Comparison of ENCODE assay signal across 8 mouse cellular contexts in the genomic region with DNA sequence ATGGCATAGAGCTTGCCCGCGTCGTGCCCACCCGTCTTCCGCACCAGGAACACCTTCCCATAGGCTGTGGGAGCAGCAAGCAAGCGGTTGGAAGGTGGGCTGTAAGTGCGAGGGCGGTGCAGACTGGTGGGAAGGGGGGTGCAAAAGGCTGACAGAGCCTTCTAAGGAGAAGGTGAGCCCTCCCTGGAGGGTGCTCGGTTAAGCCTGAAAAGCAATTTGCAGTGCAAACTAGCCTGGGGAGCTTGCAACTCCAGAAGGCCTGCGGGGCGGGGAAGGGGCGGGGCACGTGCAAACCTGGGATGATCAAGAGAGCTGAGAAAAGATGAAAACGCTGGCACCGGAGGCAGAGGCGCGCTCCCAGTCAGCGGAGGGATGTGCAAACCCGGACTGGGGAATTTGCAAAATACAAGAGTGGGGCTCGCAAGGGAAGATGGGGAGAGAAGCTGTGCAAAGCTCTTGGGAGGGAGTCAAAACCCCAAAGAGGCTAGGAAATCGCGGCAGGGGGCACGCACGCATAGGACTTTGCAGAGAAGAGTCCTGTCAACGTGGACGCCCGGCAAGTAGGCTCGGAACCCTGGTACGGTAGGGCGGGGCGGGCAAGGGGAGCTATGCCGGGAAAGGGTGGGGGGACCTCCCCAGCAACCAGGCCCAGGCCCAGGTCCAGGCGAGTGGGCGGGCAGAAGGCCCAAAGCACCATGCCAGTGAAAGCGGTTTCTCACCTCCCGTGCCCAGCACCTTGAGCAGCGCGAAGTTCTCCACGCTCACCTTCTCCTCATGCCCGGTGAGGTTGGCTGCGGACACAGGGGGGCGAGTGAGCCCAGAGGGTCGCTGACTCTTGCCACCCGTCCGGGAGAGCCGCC. TPM values are rescaled to one million over a fixed set of nuclear protein-coding genes. Genes with fewer than 3 reads are reported as not detected.
DNase-seq lines count a peak whose midpoint lies in the region; ATAC-seq and TF ChIP-seq lines count a peak whose summit lies in the region.

No protein-coding gene starts in this region.

- H3K4me3 ChIP-seq in MEL (ENCODE audit: control insufficient read depth in 1 of 2, insufficient read depth in 1 of 2, low read depth in 2 of 2, low read length in 2 of 2) = peak overlapping the region; percentile 92 to 99
- peak overlapping the region; percentile 77 for H3K4me3 ChIP-seq in embryonic facial prominence, embryonic 10.5 days
- peak overlapping the region; percentile 54 for H3K4me3 ChIP-seq in hindbrain, embryonic 11.5 days (ENCODE audit: low read depth, low read length)
- H3K4me3 ChIP-seq in limb, embryonic 11.5 days (ENCODE audit: low read depth, low read length) = peak overlapping the region; percentile 55
- peak overlapping the region; percentile 52 for H3K4me3 ChIP-seq in midbrain, embryonic 13.5 days (replicated peaks)

- H3K79me2 ChIP-seq in MEL (ENCODE audit: control insufficient read depth, insufficient read depth, low read length, poor library complexity) = peaks cover 3% of the 10 kb centered on the region; the same call in 1 of the 2 replicates

- WGBS in embryonic facial prominence, embryonic 10.5 days = 1% methylated on average over 46 of the region's 46 CpGs
- WGBS in hindbrain, embryonic 11.5 days = 2% methylated on average over 42 of the region's 46 CpGs
- WGBS in limb, embryonic 11.5 days = under 1% methylated on average over 44 of the region's 46 CpGs
- WGBS in midbrain, embryonic 13.5 days = 1% methylated on average over 46 of the region's 46 CpGs

- TF ChIP-seq RAD21 in MEL (IDR thresholded peaks at IDR 0.05; ENCODE audit: low read depth, low read length) = no peak

- H3K27me3 ChIP-seq in MEL (ENCODE audit: control insufficient read depth in 1 of 2, insufficient read depth in 2 of 2, low read length in 2 of 2) = no peaks in the 10 kb centered on the region
- peaks cover 100% of the 10 kb centered on the region for H3K27me3 ChIP-seq in embryonic facial prominence, embryonic 10.5 days (replicated peaks; ENCODE audit: low read depth, poor library complexity, severe bottlenecking)
- peaks cover 41% of the 10 kb centered on the region for H3K27me3 ChIP-seq in hindbrain, embryonic 11.5 days (ENCODE audit: control insufficient read depth, insufficient read depth, low read length)
- H3K27me3 ChIP-seq in limb, embryonic 11.5 days (ENCODE audit: control insufficient read depth, insufficient read depth, low read length) = peaks cover 67% of the 10 kb centered on the region
- H3K27me3 ChIP-seq in midbrain, embryonic 13.5 days = peaks cover 87% of the 10 kb centered on the region

- TF ChIP-seq POLR2A in MEL (IDR thresholded peaks at IDR 0.05; ENCODE audit: control insufficient read depth in 1 of 2, insufficient read depth in 1 of 2, low read depth in 1 of 2, low read length in 2 of 2, poor library complexity in 1 of 2) = no peak

- no peak for TF ChIP-seq EP300 in MEL (IDR thresholded peaks at IDR 0.05; ENCODE audit: low read depth in 1 of 2, low read length in 2 of 2)

- ATAC-seq in cerebellum, adult (ENCODE audit: insufficient number of reproducible peaks, low FRiP score, low TSS enrichment) = 0 out of 2 replicates have a peak, but pooled peaks have one; percentile 16
- peak; percentile 60; the same call in 1 of the 2 replicates for ATAC-seq in hindbrain, embryonic 11.5 days (ENCODE audit: low FRiP score)
- 0 out of 2 replicates have a peak, but pooled peaks have one; percentile 29 for ATAC-seq in limb, embryonic 11.5 days (ENCODE audit: insufficient number of reproducible peaks, low FRiP score, low TSS enrichment, low read depth)
- peak; percentile 47 for ATAC-seq in midbrain, embryonic 13.5 days

- no peak overlapping the region for H3K27ac ChIP-seq in MEL (ENCODE audit: control insufficient read depth, low read depth, low read length)
- H3K27ac ChIP-seq in embryonic facial prominence, embryonic 10.5 days (replicated peaks) = peak overlapping the region; percentile 76
- H3K27ac ChIP-seq in hindbrain, embryonic 11.5 days (ENCODE audit: low read depth, low read length) = no peak overlapping the region
- H3K27ac ChIP-seq in limb, embryonic 11.5 days (replicated peaks; ENCODE audit: low read depth, low read length) = no peak overlapping the region
- no peak overlapping the region for H3K27ac ChIP-seq in midbrain, embryonic 13.5 days

- peaks cover 2 to 7% of the 10 kb centered on the region in 2 experiments; a peak in 2 of 4 replicates for H3K4me1 ChIP-seq in MEL (ENCODE audit: control insufficient read depth in 1 of 2, insufficient read depth in 2 of 2, low read length in 2 of 2)
- peaks cover 28% of the 10 kb centered on the region for H3K4me1 ChIP-seq in embryonic facial prominence, embryonic 10.5 days
- H3K4me1 ChIP-seq in hindbrain, embryonic 11.5 days (replicated peaks; ENCODE audit: control insufficient read depth, insufficient read depth, low read length) = peaks cover 9% of the 10 kb centered on the region
- peaks cover 2% of the 10 kb centered on the region; the same call in 1 of the 2 replicates for H3K4me1 ChIP-seq in limb, embryonic 11.5 days (ENCODE audit: control insufficient read depth, insufficient read depth, low read length)
- peaks cover 21% of the 10 kb centered on the region for H3K4me1 ChIP-seq in midbrain, embryonic 13.5 days (replicated peaks)

- peaks cover 0 to 2% of the 10 kb centered on the region in 2 experiments; a peak in 1 of 4 replicates for H3K36me3 ChIP-seq in MEL (ENCODE audit: control insufficient read depth in 1 of 2, insufficient read depth in 2 of 2, low read length in 2 of 2)
- no peaks in the 10 kb centered on the region for H3K36me3 ChIP-seq in embryonic facial prominence, embryonic 10.5 days (replicated peaks)
- no peaks in the 10 kb centered on the region for H3K36me3 ChIP-seq in hindbrain, embryonic 11.5 days (ENCODE audit: control insufficient read depth, insufficient read depth, low read length)
- H3K36me3 ChIP-seq in limb, embryonic 11.5 days (ENCODE audit: control insufficient read depth, insufficient read depth, low read length) = no peaks in the 10 kb centered on the region
- H3K36me3 ChIP-seq in midbrain, embryonic 13.5 days = no peaks in the 10 kb centered on the region

- TF ChIP-seq CTCF in MEL (IDR thresholded peaks at IDR 0.05 in 2 of 3, conservative IDR thresholded peaks at IDR 0.05 in 1 of 3; ENCODE audit: control insufficient read depth in 1 of 3, insufficient read depth in 1 of 3, low read depth in 2 of 3, low read length in 3 of 3, poor library complexity in 1 of 3, severe bottlenecking in 1 of 3) = no peak

- H3K9ac ChIP-seq in MEL (ENCODE audit: control insufficient read depth, low read depth, low read length, poor library complexity, severe bottlenecking) = peak overlapping the region; percentile 85
- H3K9ac ChIP-seq in hindbrain, embryonic 11.5 days (ENCODE audit: low read depth, low read length) = peak overlapping the region; percentile 53
- H3K9ac ChIP-seq in limb, embryonic 11.5 days (ENCODE audit: low read length) = peak overlapping the region; percentile 51
- peak overlapping the region; percentile 73 for H3K9ac ChIP-seq in midbrain, embryonic 13.5 days (replicated peaks)

- no peak for DNase-seq in cerebellum, adult 11 months
- peak; percentile 43 for DNase-seq in MEL (ENCODE audit: low read depth, low spot score)
- DNase-seq in embryonic facial prominence, embryonic 10.5 days (ENCODE audit: low spot score) = peak; percentile 64
- peak; percentile 51 for DNase-seq in hindbrain, embryonic 11.5 days (ENCODE audit: low spot score)
- peak; percentile 65 for DNase-seq in limb, embryonic 11.5 days (ENCODE audit: low spot score)
- peak; percentile 18 for DNase-seq in thymus, postnatal 0 days (ENCODE audit: low spot score)

- H3K9me3 ChIP-seq in MEL (replicated peaks; ENCODE audit: insufficient read depth, low read length) = no peaks in the 10 kb centered on the region
- no peaks in the 10 kb centered on the region for H3K9me3 ChIP-seq in embryonic facial prominence, embryonic 10.5 days
- no peaks in the 10 kb centered on the region for H3K9me3 ChIP-seq in hindbrain, embryonic 11.5 days (ENCODE audit: control insufficient read depth, low read length)
- H3K9me3 ChIP-seq in limb, embryonic 11.5 days (ENCODE audit: control insufficient read depth, low read length) = no peaks in the 10 kb centered on the region
- H3K9me3 ChIP-seq in midbrain, embryonic 13.5 days = no peaks in the 10 kb centered on the region

- peak overlapping the region; percentile 97 for H3K4me2 ChIP-seq in hindbrain, embryonic 11.5 days (replicated peaks; ENCODE audit: low read depth, low read length)
- H3K4me2 ChIP-seq in limb, embryonic 11.5 days (ENCODE audit: low read depth, severe bottlenecking) = peak overlapping the region; percentile 89
- peak overlapping the region; percentile 95 for H3K4me2 ChIP-seq in midbrain, embryonic 13.5 days (replicated peaks)

TF ChIP-seq in MEL, 35 proteins besides CTCF, POLR2A, EP300 and RAD21 (continues in another document):
- TF ChIP-seq ETS1 (IDR thresholded peaks at IDR 0.05; ENCODE audit: low read depth, low read length) (no peak), MAFK (IDR thresholded peaks at IDR 0.05; ENCODE audit: borderline replicate concordance, low read depth, low read length) (no peak), MXI1 (IDR thresholded peaks at IDR 0.05; ENCODE audit: low read depth, low read length) (peak; percentile 13; the same call in 1 of the 2 replicates)

RNA-seq across cellular contexts. Expression of a gene that starts 0.6 kb away (rescaled TPM):
- total RNA-seq in MEL (2012; rRNA removed) = 4.7 and 4.9 TPM in 2 replicates
- polyA plus RNA-seq in MEL (2012; ENCODE audit: insufficient read depth in 1 of 2, insufficient read length in 2 of 2, low read depth in 1 of 2, low replicate concordance in 2 of 2, missing spikeins in 1 of 2) = 1 to 10 TPM in 1 of 2 experiments, not detected in 1; 7.3 TPM
- polyA plus RNA-seq in embryonic facial prominence, embryonic 10.5 days (2016; fragmentation: Nextera tagmentation; extraction: Ambion mirVana) = 5.3 and 7.0 TPM in 2 replicates
- 5.2 and 5.8 TPM in 2 replicates for polyA plus RNA-seq in hindbrain, embryonic 11.5 days (2014; fragmentation: Nextera tagmentation; extraction: Ambion mirVana)
- polyA plus RNA-seq in limb, embryonic 11.5 days (2014; fragmentation: Nextera tagmentation; extraction: Ambion mirVana) = 4.2 and 4.6 TPM in 2 replicates
- 4.9 and 5.4 TPM in 2 replicates for polyA plus RNA-seq in midbrain, embryonic 13.5 days (2015; fragmentation: Nextera tagmentation; extraction: Ambion mirVana)
- 9.9 and 11.8 TPM in 2 replicates for polyA plus RNA-seq in thymus, postnatal 0 days (2015; fragmentation: Nextera tagmentation; extraction: Ambion mirVana)

RNA-seq across cellular contexts. Expression of a gene that starts 18.2 kb away (rescaled TPM):
- 32.4 and 38.7 TPM in 2 replicates for total RNA-seq in MEL (2012; rRNA removed)
- 10 to 100 TPM in 1 of 2 experiments, not detected in 1; 59.8 TPM for polyA plus RNA-seq in MEL (2012; ENCODE audit: insufficient read depth in 1 of 2, insufficient read length in 2 of 2, low read depth in 1 of 2, low replicate concordance in 2 of 2, missing spikeins in 1 of 2)
- 0.62 and 0.67 TPM in 2 replicates for polyA plus RNA-seq in embryonic facial prominence, embryonic 10.5 days (2016; fragmentation: Nextera tagmentation; extraction: Ambion mirVana)
- 0.42 and 0.74 TPM in 2 replicates for polyA plus RNA-seq in hindbrain, embryonic 11.5 days (2014; fragmentation: Nextera tagmentation; extraction: Ambion mirVana)
- polyA plus RNA-seq in limb, embryonic 11.5 days (2014; fragmentation: Nextera tagmentation; extraction: Ambion mirVana) = 0.11 and 0.16 TPM in 2 replicates
- 0.22 and 0.51 TPM in 2 replicates for polyA plus RNA-seq in midbrain, embryonic 13.5 days (2015; fragmentation: Nextera tagmentation; extraction: Ambion mirVana)
- polyA plus RNA-seq in thymus, postnatal 0 days (2015; fragmentation: Nextera tagmentation; extraction: Ambion mirVana) = 18.8 and 23.0 TPM in 2 replicates
